Mouse (Mus musculus) gastrocnemius, postnatal 14 days (tissue): Measurements from ENCODE around the gene Rph3a. TPM values are rescaled to one million over a fixed set of nuclear protein-coding genes. Genes with fewer than 3 reads are reported as not detected.
"Not testable (repeated sequence)": the region's sequence is repeated elsewhere in the genome, so short reads cannot be mapped to it uniquely, and the experiment has no call there.

Experiments used
- DNase-seq: peaks from one replicate; pipeline ENCODE4 v3.0.0; 2021; ENCODE audit warnings: mixed read lengths
- intact Hi-C: fragments of 180-260 bp; cut with DNase I; formaldehyde crosslinking; loops from one replicate; pipeline ENCODE4 v1.15.1; 2025; ENCODE audit warnings: low total_unique reads
- total RNA-seq, 2 experiments: library from RNA; stranded (reverse); gene quantifications; 2 replicates each; pipeline ENCODE4 v1.2.3; 2021

Gene Rph3a
- total RNA-seq, 2 experiments from 2014 or later: 0.06 TPM; not detected in 1

- intact Hi-C loops: no loop called here
- no peak for DNase-seq
Observed at GRCm38 (mm10) chr5:120923969-120924368, 85.9 kb downstream of the Rph3a start.

- intact Hi-C loops: no loop called here
Observed at GRCm38 (mm10) chr5:120920296-120920695, 89.6 kb downstream of the Rph3a start.

GRCm38 (mm10) chr5:120919156-120919935 is 90.5 kb downstream of the Rph3a start:
- DNase-seq, intact Hi-C loops: not testable (repeated sequence)

More at GRCm38 (mm10) chr5:120920296-120920695, 89.6 kb downstream of the Rph3a start:
- no peak for DNase-seq

GRCm38 (mm10) chr5:120914204-120914603 is 95.7 kb downstream of the Rph3a start, which contains the start of gene Oas1d:
Gene Oas1d (plus strand): TSS chr5:120914536.
- DNase-seq, intact Hi-C loops: not testable (repeated sequence)

GRCm38 (mm10) chr5:120908196-120908920 is 101.5 kb downstream of the Rph3a start:
- no peak for DNase-seq
- intact Hi-C loops: no loop called here

- DNase-seq, intact Hi-C loops: not testable (repeated sequence)
Observed at GRCm38 (mm10) chr5:120906791-120907733, 102.8 kb downstream of the Rph3a start, which contains the start of gene Oas1a. Gene Oas1a (minus strand): TSS chr5:120907521.

GRCm38 (mm10) chr5:120902056-120902455 is 107.8 kb downstream of the Rph3a start:
- no peak for DNase-seq
- intact Hi-C loops: no loop called here

GRCm38 (mm10) chr5:120900666-120901065 is 109.2 kb downstream of the Rph3a start:
- intact Hi-C loops: no loop called here
- no peak for DNase-seq

GRCm38 (mm10) chr5:120898726-120899125 is 111.2 kb downstream of the Rph3a start:
- no peak for DNase-seq
- intact Hi-C loops: no loop called here

- intact Hi-C loops: no loop called here
- DNase-seq: no peak
Observed at GRCm38 (mm10) chr5:120898307-120898706, 111.6 kb downstream of the Rph3a start.

- DNase-seq: no peak
- intact Hi-C loops: no loop called here
Observed at GRCm38 (mm10) chr5:120895231-120895900, 114.5 kb downstream of the Rph3a start.

- DNase-seq, intact Hi-C loops: not testable (repeated sequence)
Observed at GRCm38 (mm10) chr5:120894692-120895091, 115.2 kb downstream of the Rph3a start.

- DNase-seq, intact Hi-C loops: not testable (repeated sequence)
Observed at GRCm38 (mm10) chr5:120893866-120894265, 116.0 kb downstream of the Rph3a start.

GRCm38 (mm10) chr5:120892243-120892660 is 117.6 kb downstream of the Rph3a start:
- intact Hi-C loops: no loop called here
- no peak for DNase-seq

- DNase-seq, intact Hi-C loops: not testable (repeated sequence)
Observed at GRCm38 (mm10) chr5:120891566-120892242, 118.2 kb downstream of the Rph3a start.

GRCm38 (mm10) chr5:120890991-120891390 is 118.9 kb downstream of the Rph3a start:
- no peak for DNase-seq
- intact Hi-C loops: no loop called here
